Mouse (Mus musculus) liver, embryonic 16.5 days (tissue): Measurements from ENCODE around the gene Cckbr. TPM values are rescaled to one million over a fixed set of nuclear protein-coding genes. Genes with fewer than 3 reads are reported as not detected.

ENCODE experiments used
- ATAC-seq: fragments of 200-750 bp; cut with Nextera tagmentation; 2 replicates; pipeline ENCODE4 v1.8.0; 2017; ENCODE audit warnings: low read depth, mild to moderate bottlenecking, moderate number of reproducible peaks, moderate library complexity
- H3K27ac ChIP-seq: fragments of 300-500 bp; sonication (generic); 2 replicates; pipeline ENCODE4 v1.5.1; 2014; ENCODE audit warnings: mild to moderate bottlenecking, low read length
- H3K27me3 ChIP-seq: fragments of 300-500 bp; sonication (generic); 2 replicates; pipeline ENCODE4 v1.6.1; 2014; ENCODE audit warnings: low read depth, low read length, mixed read lengths; ENCODE audit not compliant: control insufficient read depth, insufficient read depth
- H3K36me3 ChIP-seq: fragments of 300-500 bp; sonication (generic); 2 replicates; pipeline ENCODE4 v1.6.1; 2014; ENCODE audit warnings: mild to moderate bottlenecking; ENCODE audit not compliant: control insufficient read depth, insufficient read depth
- H3K4me1 ChIP-seq: fragments of 300-500 bp; sonication (generic); 2 replicates; pipeline ENCODE4 v1.6.1; 2014; ENCODE audit warnings: low read depth, low read length, mixed read lengths; ENCODE audit not compliant: control insufficient read depth
- H3K4me2 ChIP-seq: fragments of 300-500 bp; sonication (generic); 2 replicates; pipeline ENCODE4 v1.6.1; 2014; ENCODE audit warnings: low read depth, low read length, mixed read lengths
- H3K4me3 ChIP-seq: fragments of 300-500 bp; sonication (generic); 2 replicates; pipeline ENCODE4 v1.5.1; 2014; ENCODE audit warnings: low read depth, mild to moderate bottlenecking, low read length
- H3K9ac ChIP-seq: fragments of 300-500 bp; sonication (generic); 2 replicates; pipeline ENCODE4 v1.6.1; 2014; ENCODE audit warnings: low read depth, low read length
- H3K9me3 ChIP-seq: fragments of 300-500 bp; sonication (generic); replicated peaks from 2 replicates; pipeline ENCODE4 v1.6.1; 2016; ENCODE audit warnings: low read length; ENCODE audit not compliant: control insufficient read depth
- WGBS: fragments of 180-500 bp; shearing (Covaris S2); extraction: QIAGEN DNeasy Blood & Tissue Kit; methylation state at CpG from one replicate; pipeline ENCODE4 v1.1.7; 2014; ENCODE audit not compliant: insufficient replicate concordance; 5-methylcytosine and 5-hydroxymethylcytosine counted together
- polyA plus RNA-seq: library from polyadenylated mRNA; unstranded; fragments of >200 nt; fragmentation: Nextera tagmentation; extraction: Ambion mirVana; gene quantifications from 2 replicates; pipeline ENCODE4 v1.2.1, GENCODE M21; 2015

Cckbr gene
- polyA plus RNA-seq, 1 experiment from 2014 or later, result not detected

GRCm38 (mm10) chr7:105499676-105500075, 74.1 kb downstream of the Cckbr start:
- no peaks in the 10 kb centered on the region for H3K27me3 ChIP-seq
- H3K4me2 ChIP-seq, result no peak overlapping the region
- ATAC-seq, result no peak
- no peaks in the 10 kb centered on the region for H3K4me1 ChIP-seq
- H3K27ac ChIP-seq, result no peak overlapping the region
- no peak overlapping the region for H3K9ac ChIP-seq
- H3K36me3 ChIP-seq, result no peaks in the 10 kb centered on the region
- no peaks in the 10 kb centered on the region for H3K9me3 ChIP-seq
- 62% methylated on average over 1 of the region's 1 CpGs for WGBS
- H3K4me3 ChIP-seq, result no peak overlapping the region

- no peaks in the 10 kb centered on the region for H3K27me3 ChIP-seq
- WGBS, result 63% methylated on average over 4 of the region's 4 CpGs
Observed at GRCm38 (mm10) chr7:105501984-105502383, 76.5 kb downstream of the Cckbr start.

GRCm38 (mm10) chr7:105507257-105507656, 81.7 kb downstream of the Cckbr start:
- no peak overlapping the region for H3K4me3 ChIP-seq
- no peak overlapping the region for H3K9ac ChIP-seq
- WGBS, result 43% methylated on average over 4 of the region's 4 CpGs
- ATAC-seq, result no peak
- no peak overlapping the region for H3K4me2 ChIP-seq
- H3K4me1 ChIP-seq, result no peaks in the 10 kb centered on the region
- no peaks in the 10 kb centered on the region for H3K36me3 ChIP-seq
- no peaks in the 10 kb centered on the region for H3K9me3 ChIP-seq
- no peaks in the 10 kb centered on the region for H3K27me3 ChIP-seq
- H3K27ac ChIP-seq, result no peak overlapping the region

More at GRCm38 (mm10) chr7:105501984-105502383, 76.5 kb downstream of the Cckbr start:
- no peaks in the 10 kb centered on the region for H3K36me3 ChIP-seq
- H3K4me2 ChIP-seq, result no peak overlapping the region
- no peaks in the 10 kb centered on the region for H3K4me1 ChIP-seq
- H3K9ac ChIP-seq, result no peak overlapping the region
- no peak overlapping the region for H3K27ac ChIP-seq
- H3K4me3 ChIP-seq, result no peak overlapping the region
- no peaks in the 10 kb centered on the region for H3K9me3 ChIP-seq
- no peak for ATAC-seq

- Histone ChIP-seq H3K4me3 (no peak overlapping the region), H3K27me3 (no peaks in the 10 kb centered on the region), H3K4me2 (no peak overlapping the region), H3K9me3 (no peaks in the 10 kb centered on the region), H3K4me1 (no peaks in the 10 kb centered on the region), H3K9ac (no peak overlapping the region), H3K36me3 (no peaks in the 10 kb centered on the region), H3K27ac (no peak overlapping the region)
- WGBS, result 62% methylated on average over 5 of the region's 5 CpGs
- ATAC-seq, result no peak
Observed at GRCm38 (mm10) chr7:105510143-105510542, 84.6 kb downstream of the Cckbr start.

GRCm38 (mm10) chr7:105513845-105514291, 88.3 kb downstream of the Cckbr start:
- no peak for ATAC-seq
- no peaks in the 10 kb centered on the region for H3K36me3 ChIP-seq
- H3K4me3 ChIP-seq, result no peak overlapping the region
- H3K27ac ChIP-seq, result no peak overlapping the region
- H3K4me1 ChIP-seq, result no peaks in the 10 kb centered on the region
- 52% methylated on average over 5 of the region's 5 CpGs for WGBS
- H3K4me2 ChIP-seq, result no peak overlapping the region
- no peaks in the 10 kb centered on the region for H3K27me3 ChIP-seq
- no peaks in the 10 kb centered on the region for H3K9me3 ChIP-seq
- no peak overlapping the region for H3K9ac ChIP-seq

- Histone ChIP-seq H3K4me3 (no peak overlapping the region), H3K4me2 (no peak overlapping the region), H3K36me3 (no peaks in the 10 kb centered on the region), H3K9me3 (no peaks in the 10 kb centered on the region), H3K9ac (no peak overlapping the region), H3K27me3 (no peaks in the 10 kb centered on the region), H3K4me1 (no peaks in the 10 kb centered on the region), H3K27ac (no peak overlapping the region)
- 51% methylated on average over 5 of the region's 5 CpGs for WGBS
- no peak for ATAC-seq
Observed at GRCm38 (mm10) chr7:105514561-105514960, 89.0 kb downstream of the Cckbr start.

GRCm38 (mm10) chr7:105515178-105515577, 89.6 kb downstream of the Cckbr start:
- no peaks in the 10 kb centered on the region for H3K4me1 ChIP-seq
- H3K36me3 ChIP-seq, result no peaks in the 10 kb centered on the region
- WGBS, result 5% methylated on average over 5 of the region's 5 CpGs
- H3K4me2 ChIP-seq, result no peak overlapping the region
- ATAC-seq, result no peak
- no peaks in the 10 kb centered on the region for H3K27me3 ChIP-seq
- H3K9ac ChIP-seq, result no peak overlapping the region
- H3K27ac ChIP-seq, result no peak overlapping the region
- H3K9me3 ChIP-seq, result no peaks in the 10 kb centered on the region
- H3K4me3 ChIP-seq, result no peak overlapping the region

- Histone ChIP-seq H3K9ac (no peak overlapping the region), H3K27me3 (no peaks in the 10 kb centered on the region), H3K4me2 (no peak overlapping the region), H3K9me3 (no peaks in the 10 kb centered on the region), H3K36me3 (no peaks in the 10 kb centered on the region), H3K4me3 (no peak overlapping the region), H3K27ac (no peak overlapping the region), H3K4me1 (no peaks in the 10 kb centered on the region)
- ATAC-seq, result no peak
- WGBS, result 45% methylated on average over 9 of the region's 9 CpGs
Observed at GRCm38 (mm10) chr7:105516669-105517360, 91.3 kb downstream of the Cckbr start.

- Histone ChIP-seq H3K9ac (no peak overlapping the region), H3K4me3 (no peak overlapping the region), H3K27me3 (no peaks in the 10 kb centered on the region), H3K36me3 (no peaks in the 10 kb centered on the region), H3K4me2 (no peak overlapping the region), H3K4me1 (no peaks in the 10 kb centered on the region), H3K27ac (no peak overlapping the region), H3K9me3 (no peaks in the 10 kb centered on the region)
- no peak for ATAC-seq
- WGBS, result 48% methylated on average over 11 of the region's 11 CpGs
Observed at GRCm38 (mm10) chr7:105519336-105519735, 93.8 kb downstream of the Cckbr start.
